Mouse (Mus musculus) MEL (cell line): ENCODE measurements around the gene Clec16a. TPM values are rescaled to one million over a fixed set of nuclear protein-coding genes. Genes with fewer than 3 reads are reported as not detected.

Experiments
- DNase-seq: peaks from one replicate; pipeline ENCODE4 v3.0.0; 2011; ENCODE audit warnings: low read depth, low spot score
- H3K27ac ChIP-seq: 2 replicates; pipeline ENCODE4 v1.5.1; 2012; ENCODE audit warnings: low read depth, mild to moderate bottlenecking, control low read depth, low read length, moderate library complexity; ENCODE audit not compliant: control insufficient read depth
- H3K27me3 ChIP-seq, 2 experiments: fragments of 150-350 bp in 1 of 2; sonication (generic) in 1 of 2; 2 replicates each; pipeline ENCODE4 v1.6.1; 2012; ENCODE audit warnings: low read length in 2 of 2, mild to moderate bottlenecking in 2 of 2, improper control_type of control experiment in 1 of 2, moderate library complexity in 1 of 2; ENCODE audit not compliant: insufficient read depth in 2 of 2, control insufficient read depth in 1 of 2
- H3K36me3 ChIP-seq, 2 experiments: 2 replicates each; pipeline ENCODE4 v1.6.1; 2012 to 2014; ENCODE audit warnings: low read length in 2 of 2, improper control_type of control experiment in 1 of 2, inconsistent platforms in 1 of 2, mild to moderate bottlenecking in 1 of 2; ENCODE audit not compliant: insufficient read depth in 2 of 2, control insufficient read depth in 1 of 2
- H3K4me1 ChIP-seq, 2 experiments: fragments of 150-350 bp in 1 of 2; sonication (generic) in 1 of 2; 2 replicates each; pipeline ENCODE4 v1.6.1; 2012; ENCODE audit warnings: low read length in 2 of 2, improper control_type of control experiment in 1 of 2, mild to moderate bottlenecking in 1 of 2; ENCODE audit not compliant: insufficient read depth in 2 of 2, control insufficient read depth in 1 of 2
- H3K4me3 ChIP-seq, 2 experiments: fragments of 150-350 bp in 1 of 2; sonication (generic) in 1 of 2; 2 replicates each; pipeline ENCODE4 v1.5.1; 2012; ENCODE audit warnings: low read depth in 2 of 2, low read length in 2 of 2, mild to moderate bottlenecking in 2 of 2, moderate library complexity in 2 of 2, control low read depth in 1 of 2, improper control_type of control experiment in 1 of 2; ENCODE audit not compliant: control insufficient read depth in 1 of 2, insufficient read depth in 1 of 2
- H3K79me2 ChIP-seq: 2 replicates; pipeline ENCODE4 v1.6.1; 2012; ENCODE audit warnings: mild to moderate bottlenecking, low read length, moderate library complexity; ENCODE audit not compliant: control insufficient read depth, poor library complexity, insufficient read depth
- H3K9ac ChIP-seq: 2 replicates; pipeline ENCODE4 v1.6.1; 2012; ENCODE audit warnings: low read depth, mild to moderate bottlenecking, control low read depth, low read length, moderate library complexity; ENCODE audit not compliant: control insufficient read depth, poor library complexity, severe bottlenecking
- H3K9me3 ChIP-seq: fragments of 150-350 bp; sonication (generic); replicated peaks from 2 replicates; pipeline ENCODE4 v1.6.1; 2012; ENCODE audit warnings: mild to moderate bottlenecking, low read length, improper control_type of control experiment, moderate library complexity; ENCODE audit not compliant: insufficient read depth
- CHD1 ChIP-seq: IDR thresholded peaks from 2 replicates; pipeline ENCODE4 v1.6.1; 2012; ENCODE audit warnings: low read depth, mild to moderate bottlenecking, inconsistent platforms, low read length, improper control_type of control experiment
- CHD2 ChIP-seq: IDR thresholded peaks from 2 replicates; pipeline ENCODE4 v1.6.1; 2011; ENCODE audit warnings: low read length, improper control_type of control experiment
- CTCF ChIP-seq, 3 experiments: IDR thresholded peaks in 2 of 3; conservative IDR thresholded peaks in 1 of 3; 2 replicates each; pipeline ENCODE4 v1.5.1; 2011 to 2012; ENCODE audit warnings: low read length in 3 of 3, low read depth in 2 of 3, mild to moderate bottlenecking in 2 of 3, improper control_type of control experiment in 1 of 3, inconsistent platforms in 1 of 3, mixed read lengths in 1 of 3, moderate library complexity in 1 of 3; ENCODE audit not compliant: control insufficient read depth in 1 of 3, insufficient read depth in 1 of 3, poor library complexity in 1 of 3, severe bottlenecking in 1 of 3
- E2F4 ChIP-seq: IDR thresholded peaks from 2 replicates; pipeline ENCODE4 v1.6.1; 2011; ENCODE audit warnings: low read depth, low read length, improper control_type of control experiment, borderline replicate concordance
- GABPA ChIP-seq: IDR thresholded peaks from 2 replicates; pipeline ENCODE4 v1.6.1; 2012; ENCODE audit warnings: low read depth, mild to moderate bottlenecking, inconsistent platforms, low read length, improper control_type of control experiment, moderate library complexity
- GATA1 ChIP-seq: IDR thresholded peaks from 2 replicates; pipeline ENCODE4 v1.6.1; 2011; ENCODE audit warnings: low read depth, low read length, improper control_type of control experiment
- HCFC1 ChIP-seq: IDR thresholded peaks from 2 replicates; pipeline ENCODE4 v1.6.1; 2012; ENCODE audit warnings: low read depth, mild to moderate bottlenecking, inconsistent platforms, low read length, improper control_type of control experiment, moderate library complexity
- JUND ChIP-seq: IDR thresholded peaks from 2 replicates; pipeline ENCODE4 v1.6.1; 2011; ENCODE audit warnings: low read depth, mild to moderate bottlenecking, improper control_type of control experiment, low read length
- MXI1 ChIP-seq: IDR thresholded peaks from 2 replicates; pipeline ENCODE4 v1.6.1; 2011; ENCODE audit warnings: mild to moderate bottlenecking, low read depth, low read length, improper control_type of control experiment
- MYB ChIP-seq: IDR thresholded peaks from 2 replicates; pipeline ENCODE4 v1.6.1; 2011; ENCODE audit warnings: mild to moderate bottlenecking, low read depth, low read length, improper control_type of control experiment
- NELFE ChIP-seq: IDR thresholded peaks from 2 replicates; pipeline ENCODE4 v1.6.1; 2011; ENCODE audit warnings: low read depth, low read length, improper control_type of control experiment
- NRF1 ChIP-seq: IDR thresholded peaks from 2 replicates; pipeline ENCODE4 v1.6.1; 2014; ENCODE audit warnings: low read depth, mild to moderate bottlenecking, inconsistent platforms, low read length, improper control_type of control experiment, moderate library complexity; ENCODE audit not compliant: poor library complexity, insufficient read depth, severe bottlenecking
- POLR2A ChIP-seq, 2 experiments: IDR thresholded peaks; 2 replicates each; pipeline ENCODE4 v1.6.1; 2011 to 2012; ENCODE audit warnings: low read length in 2 of 2, mild to moderate bottlenecking in 2 of 2, control low read depth in 1 of 2, improper control_type of control experiment in 1 of 2, low read depth in 1 of 2, moderate library complexity in 1 of 2; ENCODE audit not compliant: control insufficient read depth in 1 of 2, insufficient read depth in 1 of 2, poor library complexity in 1 of 2
- POLR2AphosphoS5 ChIP-seq: IDR thresholded peaks from 2 replicates; pipeline ENCODE4 v1.6.1; 2012; ENCODE audit warnings: low read depth, borderline replicate concordance, mild to moderate bottlenecking, inconsistent platforms, low read length, moderate library complexity, mixed read lengths
- RAD21 ChIP-seq: IDR thresholded peaks from 2 replicates; pipeline ENCODE4 v1.6.1; 2011; ENCODE audit warnings: mild to moderate bottlenecking, low read depth, low read length, improper control_type of control experiment
- RCOR1 ChIP-seq: IDR thresholded peaks from 2 replicates; pipeline ENCODE4 v1.6.1; 2012; ENCODE audit warnings: low read depth, mild to moderate bottlenecking, inconsistent platforms, low read length, improper control_type of control experiment
- SMC3 ChIP-seq: IDR thresholded peaks from 2 replicates; pipeline ENCODE4 v1.6.1; 2011; ENCODE audit warnings: low read depth, low read length, improper control_type of control experiment
- TBP ChIP-seq: IDR thresholded peaks from 2 replicates; pipeline ENCODE4 v1.8.0; 2011; ENCODE audit warnings: low read depth, low read length, improper control_type of control experiment
- TCF12 ChIP-seq: IDR thresholded peaks from 2 replicates; pipeline ENCODE4 v1.6.1; 2014; ENCODE audit warnings: low read depth, mild to moderate bottlenecking, inconsistent platforms, low read length, improper control_type of control experiment, moderate library complexity
- UBTF ChIP-seq: IDR thresholded peaks from 2 replicates; pipeline ENCODE4 v1.6.1; 2012; ENCODE audit warnings: low read depth, mild to moderate bottlenecking, inconsistent platforms, low read length, improper control_type of control experiment, moderate library complexity, borderline replicate concordance; ENCODE audit not compliant: insufficient read depth
- USF2 ChIP-seq, 2 experiments: IDR thresholded peaks; 2 replicates each; pipeline ENCODE4 v1.6.1; 2011 to 2012; ENCODE audit warnings: improper control_type of control experiment in 2 of 2, low read length in 2 of 2, borderline replicate concordance in 1 of 2, inconsistent platforms in 1 of 2, low read depth in 1 of 2, mild to moderate bottlenecking in 1 of 2; ENCODE audit not compliant: insufficient read depth in 1 of 2
- ZC3H11A ChIP-seq: IDR thresholded peaks from 2 replicates; pipeline ENCODE4 v1.6.1; 2012; ENCODE audit warnings: low read depth, mild to moderate bottlenecking, inconsistent platforms, low read length, improper control_type of control experiment
- ZKSCAN1 ChIP-seq: IDR thresholded peaks from 2 replicates; pipeline ENCODE4 v1.6.1; 2012; ENCODE audit warnings: low read depth, mild to moderate bottlenecking, inconsistent platforms, low read length, improper control_type of control experiment, moderate library complexity
- polyA plus RNA-seq, 2 experiments: library from polyadenylated mRNA; stranded (reverse) in 1 of 2; unstranded in 1 of 2; fragments of >175 nt in 1 of 2; fragments of >200 nt in 1 of 2; gene quantifications; 2 replicates each; pipeline versions ENCODE4 v1.2.1 to v1.2.4; 2012; ENCODE audit warnings: low replicate concordance in 2 of 2, low read depth in 1 of 2; ENCODE audit not compliant: insufficient read length in 2 of 2, insufficient read depth in 1 of 2, missing spikeins in 1 of 2
- total RNA-seq: library from RNA; depleted of rRNA; stranded (reverse); fragments of 300-350 nt; gene quantifications from 2 replicates; pipeline ENCODE4 v1.2.3, GENCODE M21; 2012

Gene Clec16a
- total and polyA plus RNA-seq, 3 experiments = 10.4 to 49.3 (median 22.1) TPM

- Histone ChIP-seq H3K27ac (no peak overlapping the region), H3K79me2 (no peaks in the 10 kb centered on the region), H3K9me3 (no peaks in the 10 kb centered on the region), H3K4me1 (0 out of 4 replicates have a peak, but pooled peaks cover 0 to 5% of the 10 kb centered on the region in 2 experiments), H3K9ac (no peak overlapping the region), H3K4me3 (no peak overlapping the region), H3K27me3 (no peaks in the 10 kb centered on the region), H3K36me3 (no peaks in the 10 kb centered on the region)
- no peak for TF ChIP-seq TBP
- no peak for TF ChIP-seq TCF12
- no peak for TF ChIP-seq E2F4
- TF ChIP-seq RCOR1 = no peak
- TF ChIP-seq MYB = no peak
- no peak for TF ChIP-seq GATA1
- no peak for TF ChIP-seq USF2 (IDR thresholded peaks at IDR 0.05; ENCODE audit: borderline replicate concordance in 1 of 2, insufficient read depth in 1 of 2, low read depth in 1 of 2, low read length in 2 of 2)
- TF ChIP-seq CHD2 = no peak
- TF ChIP-seq NELFE = no peak
- no peak for TF ChIP-seq ZKSCAN1
- no peak for TF ChIP-seq NRF1
- TF ChIP-seq HCFC1 = no peak
- no peak for TF ChIP-seq UBTF
- TF ChIP-seq GABPA = no peak
- no peak for TF ChIP-seq CHD1
- TF ChIP-seq MXI1 = no peak
- TF ChIP-seq POLR2AphosphoS5 = no peak
- no peak for TF ChIP-seq POLR2A (IDR thresholded peaks at IDR 0.05; ENCODE audit: control insufficient read depth in 1 of 2, insufficient read depth in 1 of 2, low read depth in 1 of 2, low read length in 2 of 2, poor library complexity in 1 of 2)
- no peak for TF ChIP-seq RAD21
- no peak for TF ChIP-seq JUND
- DNase-seq = no peak
Measured at GRCm38 (mm10) chr16:10525610-10525980, 19.5 kb upstream of the Clec16a start.

GRCm38 (mm10) chr16:10527046-10527644 lies 18.0 kb upstream of the Clec16a start:
- no peaks in the 10 kb centered on the region for H3K36me3 ChIP-seq
- no peaks in the 10 kb centered on the region for H3K79me2 ChIP-seq
- no peak overlapping the region for H3K27ac ChIP-seq
- H3K9me3 ChIP-seq = no peaks in the 10 kb centered on the region
- 0 out of 4 replicates have a peak, but pooled peaks cover 0 to 5% of the 10 kb centered on the region in 2 experiments for H3K4me1 ChIP-seq
- H3K27me3 ChIP-seq = no peaks in the 10 kb centered on the region
- H3K9ac ChIP-seq = no peak overlapping the region
- DNase-seq = no peak
- TF ChIP-seq SMC3 (no peak), MYB (no peak), ZC3H11A (no peak), E2F4 (no peak), ZKSCAN1 (no peak), CTCF (IDR thresholded peaks at IDR 0.05 in 2 of 3, conservative IDR thresholded peaks at IDR 0.05 in 1 of 3; ENCODE audit: control insufficient read depth in 1 of 3, insufficient read depth in 1 of 3, low read depth in 2 of 3, low read length in 3 of 3, poor library complexity in 1 of 3, severe bottlenecking in 1 of 3) (peak in 1 of 3 experiments; percentile 12; a peak in 1 of 6 replicates)
- no peak overlapping the region for H3K4me3 ChIP-seq
